9 mouse cellular contexts compared by ENCODE assay signal in the genomic region with DNA sequence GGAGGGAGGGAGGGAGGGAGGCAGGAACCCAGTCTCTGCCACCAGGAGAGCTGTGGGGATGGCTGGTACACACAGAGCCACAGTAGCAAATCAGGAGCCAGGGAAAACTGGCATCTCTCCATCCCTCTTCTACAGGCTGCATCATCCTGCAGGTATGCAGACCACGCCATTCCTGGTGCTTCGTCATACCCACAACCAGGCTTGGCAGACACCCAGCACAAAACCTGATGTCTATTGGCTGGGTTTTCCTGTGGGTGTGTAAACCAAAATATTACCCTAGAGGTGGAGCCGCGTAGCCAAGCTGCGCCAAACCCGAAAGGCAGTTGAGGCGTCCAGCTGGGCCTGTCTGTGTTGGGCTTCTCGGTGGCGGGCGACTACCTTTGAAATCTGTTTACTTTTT. TPM values are rescaled to one million over a fixed set of nuclear protein-coding genes. Genes with fewer than 3 reads are reported as not detected.
A peak's percentile ranks its signal among the peaks of the same experiment; 100 is the strongest.
DNase-seq lines count a peak whose midpoint lies in the region; ATAC-seq and TF ChIP-seq lines count a peak whose summit lies in the region.
"Had no signal": no experiment of that assay in that cellular context is flagged by ENCODE, and none has a peak within 500 bp of the region (broad histone marks: within the 10 kb centered on the region; RNA-seq: fewer than 3 reads in every experiment).

No protein-coding gene starts in this region.

- no peak for TF ChIP-seq EP300 in stomach, postnatal 0 days (optimal IDR thresholded peaks at IDR 0.05)

- TF ChIP-seq CTCF in lung, embryonic 14.5 days (IDR thresholded peaks at IDR 0.05; ENCODE audit: low read depth) = no peak
- no peak for TF ChIP-seq CTCF in stomach, postnatal 0 days (IDR thresholded peaks at IDR 0.05; ENCODE audit: low read depth)

- no peaks in the 10 kb centered on the region for H3K9me3 ChIP-seq in forebrain, embryonic 13.5 days (replicated peaks)
- no peaks in the 10 kb centered on the region for H3K9me3 ChIP-seq in forebrain, embryonic 11.5 days (ENCODE audit: control insufficient read depth, low read length)
- no peaks in the 10 kb centered on the region for H3K9me3 ChIP-seq in heart, embryonic 13.5 days
- no peaks in the 10 kb centered on the region for H3K9me3 ChIP-seq in lung, embryonic 14.5 days (ENCODE audit: low read depth, low read length)
- no peaks in the 10 kb centered on the region for H3K9me3 ChIP-seq in stomach, postnatal 0 days (ENCODE audit: control insufficient read depth, low read length)

- 42% methylated on average over 10 of the region's 10 CpGs for WGBS in forebrain, embryonic 13.5 days
- WGBS in forebrain, embryonic 11.5 days = 61% methylated on average over 10 of the region's 10 CpGs
- 58% methylated on average over 10 of the region's 10 CpGs for WGBS in heart, embryonic 13.5 days
- 18% methylated on average over 10 of the region's 10 CpGs for WGBS in lung, embryonic 14.5 days
- 30% methylated on average over 10 of the region's 10 CpGs for WGBS in stomach, postnatal 0 days

- no peak for DNase-seq in forebrain, embryonic 11.5 days (ENCODE audit: low spot score)
- peak; percentile 83 for DNase-seq in cerebellum, adult 18-20 months
- peak; percentile 71 to 79 for DNase-seq in kidney, postnatal 36 days
- peak; percentile 85 for DNase-seq in lung, embryonic 14.5 days
- DNase-seq in stomach, postnatal 0 days (ENCODE audit: low spot score) = peak; percentile 81
- DNase-seq in retina, postnatal 1 day = no peak

- no peak overlapping the region for H3K4me2 ChIP-seq in forebrain, embryonic 13.5 days
- H3K4me2 ChIP-seq in forebrain, embryonic 11.5 days (ENCODE audit: low read depth, low read length, severe bottlenecking) = no peak overlapping the region
- no peak overlapping the region for H3K4me2 ChIP-seq in heart, embryonic 13.5 days
- H3K4me2 ChIP-seq in lung, embryonic 14.5 days = no peak overlapping the region
- H3K4me2 ChIP-seq in stomach, postnatal 0 days (replicated peaks; ENCODE audit: low read depth) = 0 out of 2 replicates have a peak overlapping the region, but pooled peaks have one; percentile 12

- peaks cover 50% of the 10 kb centered on the region for H3K4me1 ChIP-seq in forebrain, embryonic 13.5 days
- H3K4me1 ChIP-seq in forebrain, embryonic 11.5 days (replicated peaks; ENCODE audit: control insufficient read depth, insufficient read depth, low read length) = peaks cover 20% of the 10 kb centered on the region
- H3K4me1 ChIP-seq in heart, embryonic 13.5 days = peaks cover 56% of the 10 kb centered on the region
- peaks cover 9% of the 10 kb centered on the region for H3K4me1 ChIP-seq in lung, embryonic 14.5 days (ENCODE audit: insufficient read depth)
- peaks cover 2% of the 10 kb centered on the region; the same call in 1 of the 2 replicates for H3K4me1 ChIP-seq in stomach, postnatal 0 days (replicated peaks; ENCODE audit: control insufficient read depth, insufficient read depth)

- H3K27me3 ChIP-seq in forebrain, embryonic 13.5 days = no peaks in the 10 kb centered on the region
- H3K27me3 ChIP-seq in forebrain, embryonic 11.5 days (ENCODE audit: control insufficient read depth, insufficient read depth, low read length) = no peaks in the 10 kb centered on the region
- no peaks in the 10 kb centered on the region; the same call in 1 of the 2 replicates for H3K27me3 ChIP-seq in heart, embryonic 13.5 days (replicated peaks)
- no peaks in the 10 kb centered on the region for H3K27me3 ChIP-seq in lung, embryonic 14.5 days (ENCODE audit: insufficient read depth, low read length)
- no peaks in the 10 kb centered on the region for H3K27me3 ChIP-seq in stomach, postnatal 0 days (ENCODE audit: control insufficient read depth, insufficient read depth, low read length)

- no peak overlapping the region for H3K4me3 ChIP-seq in forebrain, embryonic 13.5 days
- no peak overlapping the region for H3K4me3 ChIP-seq in forebrain, embryonic 11.5 days (ENCODE audit: low read depth, low read length)
- no peak overlapping the region for H3K4me3 ChIP-seq in heart, embryonic 13.5 days
- no peak overlapping the region for H3K4me3 ChIP-seq in lung, embryonic 14.5 days (ENCODE audit: low read depth, low read length)
- H3K4me3 ChIP-seq in stomach, postnatal 0 days (ENCODE audit: low read depth, low read length) = no peak overlapping the region
- H3K4me3 ChIP-seq: erythroblast, embryonic 14.5 days had no signal

- no peaks in the 10 kb centered on the region for H3K36me3 ChIP-seq in forebrain, embryonic 13.5 days (ENCODE audit: poor library complexity, severe bottlenecking)
- H3K36me3 ChIP-seq in forebrain, embryonic 11.5 days (ENCODE audit: control insufficient read depth, insufficient read depth, low read length) = no peaks in the 10 kb centered on the region
- no peaks in the 10 kb centered on the region for H3K36me3 ChIP-seq in heart, embryonic 13.5 days
- peaks cover 9% of the 10 kb centered on the region; the same call in 1 of the 2 replicates for H3K36me3 ChIP-seq in lung, embryonic 14.5 days (ENCODE audit: insufficient read depth)
- H3K36me3 ChIP-seq in stomach, postnatal 0 days (ENCODE audit: control insufficient read depth, insufficient read depth, low read length) = no peaks in the 10 kb centered on the region

- no peak overlapping the region for H3K9ac ChIP-seq in forebrain, embryonic 13.5 days
- no peak overlapping the region for H3K9ac ChIP-seq in forebrain, embryonic 11.5 days (ENCODE audit: low read length)
- H3K9ac ChIP-seq in heart, embryonic 13.5 days = no peak overlapping the region
- no peak overlapping the region for H3K9ac ChIP-seq in lung, embryonic 14.5 days
- H3K9ac ChIP-seq in stomach, postnatal 0 days (ENCODE audit: low read length) = no peak overlapping the region

- ATAC-seq in forebrain, embryonic 13.5 days = peak; percentile 68
- ATAC-seq in forebrain, embryonic 11.5 days (replicated peaks; ENCODE audit: low FRiP score) = no peak
- ATAC-seq in heart, embryonic 13.5 days (ENCODE audit: extremely low read depth, insufficient number of reproducible peaks, low FRiP score, low TSS enrichment) = peak; percentile 64; the same call in 1 of the 2 replicates
- ATAC-seq in lung, embryonic 14.5 days (ENCODE audit: insufficient read depth) = peak; percentile 85
- ATAC-seq in stomach, postnatal 0 days (ENCODE audit: low FRiP score, low TSS enrichment) = peak; percentile 88

- peak overlapping the region; percentile 49; the same call in 1 of the 2 replicates for H3K27ac ChIP-seq in forebrain, embryonic 13.5 days
- H3K27ac ChIP-seq in forebrain, embryonic 11.5 days (ENCODE audit: low read depth, low read length) = no peak overlapping the region
- peak overlapping the region; percentile 58; the same call in 1 of the 2 replicates for H3K27ac ChIP-seq in heart, embryonic 13.5 days (replicated peaks)
- no peak overlapping the region for H3K27ac ChIP-seq in lung, embryonic 14.5 days (ENCODE audit: low read depth)
- H3K27ac ChIP-seq in stomach, postnatal 0 days (replicated peaks) = no peak overlapping the region; the same call in 1 of the 2 replicates

RNA-seq across cellular contexts. Expression of a gene that starts 17.5 kb away (rescaled TPM):
- polyA plus RNA-seq in forebrain, embryonic 13.5 days (2015; fragmentation: Nextera tagmentation; extraction: Ambion mirVana) = 88.9 and 99.0 TPM in 2 replicates
- 85.6 and 88.1 TPM in 2 replicates for polyA plus RNA-seq in forebrain, embryonic 11.5 days (2014; fragmentation: Nextera tagmentation; extraction: Ambion mirVana)
- 9.3 and 10.2 TPM in 2 replicates for polyA plus RNA-seq in heart, embryonic 13.5 days (2015; fragmentation: Nextera tagmentation; extraction: Ambion mirVana)
- 29.3 and 29.4 TPM in 2 replicates for polyA plus RNA-seq in lung, embryonic 14.5 days (2014; fragmentation: Nextera tagmentation; extraction: Ambion mirVana)
- 29.9 and 33.7 TPM in 2 replicates for polyA plus RNA-seq in stomach, postnatal 0 days (2015; fragmentation: Nextera tagmentation; extraction: Ambion mirVana)

RNA-seq across cellular contexts. Expression of a gene that starts 33.8 kb away (rescaled TPM):
- 0.71 and 0.87 TPM in 2 replicates for polyA plus RNA-seq in forebrain, embryonic 13.5 days (2015; fragmentation: Nextera tagmentation; extraction: Ambion mirVana)
- 1.0 and 1.4 TPM in 2 replicates for polyA plus RNA-seq in forebrain, embryonic 11.5 days (2014; fragmentation: Nextera tagmentation; extraction: Ambion mirVana)
- polyA plus RNA-seq in heart, embryonic 13.5 days (2015; fragmentation: Nextera tagmentation; extraction: Ambion mirVana) = 0.17 and 0.25 TPM in 2 replicates
- 0.72 and 1.5 TPM in 2 replicates for polyA plus RNA-seq in lung, embryonic 14.5 days (2014; fragmentation: Nextera tagmentation; extraction: Ambion mirVana)
- 22.2 and 24.9 TPM in 2 replicates for polyA plus RNA-seq in stomach, postnatal 0 days (2015; fragmentation: Nextera tagmentation; extraction: Ambion mirVana)

RNA-seq across cellular contexts. Expression of a gene that starts 51.5 kb away (rescaled TPM):
- polyA plus RNA-seq in forebrain, embryonic 13.5 days (2015; fragmentation: Nextera tagmentation; extraction: Ambion mirVana) = not detected in 2 replicates
- not detected in 2 replicates for polyA plus RNA-seq in forebrain, embryonic 11.5 days (2014; fragmentation: Nextera tagmentation; extraction: Ambion mirVana)
- polyA plus RNA-seq in heart, embryonic 13.5 days (2015; fragmentation: Nextera tagmentation; extraction: Ambion mirVana) = 0.05 and 0.28 TPM in 2 replicates
- 0.23 and 0.32 TPM in 2 replicates for polyA plus RNA-seq in lung, embryonic 14.5 days (2014; fragmentation: Nextera tagmentation; extraction: Ambion mirVana)
- polyA plus RNA-seq in stomach, postnatal 0 days (2015; fragmentation: Nextera tagmentation; extraction: Ambion mirVana) = 0.42 and 0.45 TPM in 2 replicates
- polyA plus RNA-seq: erythroblast, embryonic 14.5 days had no signal

Comparison
In these comparisons a context has a peak if more than half of its experiments do, and no peak if none do; other contexts are left out.
1. H3K27ac ChIP-seq: peak in forebrain, embryonic 13.5 days (single experiment) and heart, embryonic 13.5 days (single experiment); none in forebrain, embryonic 11.5 days (single experiment), lung, embryonic 14.5 days (single experiment) and stomach, postnatal 0 days (single experiment).
2. DNase-seq: peak in cerebellum, adult 18-20 months (2 of 2), kidney, postnatal 36 days (2 of 2), lung, embryonic 14.5 days (single experiment) and stomach, postnatal 0 days (single experiment); none in forebrain, embryonic 11.5 days (single experiment) and retina, postnatal 1 day (single experiment).